Mouse (Mus musculus) CH12F3 (cell line): ENCODE data around the gene Tapt1.

Experiments used
- in situ Hi-C: fragments of 300-500 bp; cut with MboI; formaldehyde crosslinking; loops from 2 replicates; pipeline ENCODE4 v1.14.3; 2020; ENCODE audit warnings: low sequenced_read_pairs

The Tapt1 gene

GRCm38 (mm10) chr5:44199109-44199508, 27.3 kb downstream of the Tapt1 start:
- in situ Hi-C loops, result no loop called here

GRCm38 (mm10) chr5:44198471-44198870, 28.0 kb downstream of the Tapt1 start:
- in situ Hi-C loops, result no loop called here

GRCm38 (mm10) chr5:44197806-44198205, 28.6 kb downstream of the Tapt1 start:
- in situ Hi-C loops, result no loop called here

- in situ Hi-C loops, result no loop called here
Observed at GRCm38 (mm10) chr5:44196167-44196566, 30.3 kb downstream of the Tapt1 start.

GRCm38 (mm10) chr5:44187370-44187769, 39.1 kb downstream of the Tapt1 start:
- in situ Hi-C loops, result no loop called here

GRCm38 (mm10) chr5:44181669-44182068, 44.8 kb downstream of the Tapt1 start:
- in situ Hi-C loops, result no loop called here

GRCm38 (mm10) chr5:44180450-44180849, 46.0 kb downstream of the Tapt1 start:
- in situ Hi-C loops, result no loop called here

GRCm38 (mm10) chr5:44174046-44174445, 52.4 kb downstream of the Tapt1 start:
- in situ Hi-C loops, result no loop called here

GRCm38 (mm10) chr5:44166866-44167265, 59.6 kb downstream of the Tapt1 start:
- in situ Hi-C loops, result no loop called here

- in situ Hi-C loops, result no loop called here
Observed at GRCm38 (mm10) chr5:44165854-44166253, 60.6 kb downstream of the Tapt1 start.

GRCm38 (mm10) chr5:44164233-44164776, 62.1 kb downstream of the Tapt1 start:
- in situ Hi-C loops, result no loop called here

- in situ Hi-C loops, result no loop called here
Observed at GRCm38 (mm10) chr5:44163318-44163717, 63.1 kb downstream of the Tapt1 start.

GRCm38 (mm10) chr5:44162786-44163185, 63.6 kb downstream of the Tapt1 start:
- in situ Hi-C loops, result no loop called here

GRCm38 (mm10) chr5:44159679-44160438, 66.6 kb downstream of the Tapt1 start:
- in situ Hi-C loops, result no loop called here

- in situ Hi-C loops, result no loop called here
Observed at GRCm38 (mm10) chr5:44159231-44159630, 67.2 kb downstream of the Tapt1 start.

GRCm38 (mm10) chr5:44158458-44158857, 68.0 kb downstream of the Tapt1 start:
- in situ Hi-C loops, result no loop called here

GRCm38 (mm10) chr5:44157760-44158159, 68.7 kb downstream of the Tapt1 start:
- in situ Hi-C loops, result no loop called here

- in situ Hi-C loops, result no loop called here
Observed at GRCm38 (mm10) chr5:44153050-44153449, 73.4 kb downstream of the Tapt1 start.

GRCm38 (mm10) chr5:44151327-44152051, 74.9 kb downstream of the Tapt1 start:
- in situ Hi-C loops, result no loop called here

GRCm38 (mm10) chr5:44147732-44148131, 78.7 kb downstream of the Tapt1 start:
- in situ Hi-C loops, result no loop called here

GRCm38 (mm10) chr5:44146437-44147332, 79.7 kb downstream of the Tapt1 start:
- in situ Hi-C loops, result no loop called here
